Mouse (Mus musculus) layer of hippocampus, adult 8-10 months (tissue): ENCODE measurements around the gene Chrm5. TPM values are rescaled to one million over a fixed set of nuclear protein-coding genes. Genes with fewer than 3 reads are reported as not detected.

Experiments
- DNase-seq, 2 experiments: peaks; one replicate each; pipeline ENCODE4 v3.0.0; 2022; ENCODE audit warnings: low spot score in 2 of 2
- total RNA-seq, 4 experiments: library from RNA; stranded (reverse); gene quantifications; 2 replicates each; pipeline ENCODE4 v1.2.4; 2022

Gene Chrm5
- total RNA-seq: 1 to 10 TPM; 5.4 to 9.7 (median 7.4) TPM

- no peak for DNase-seq
Observed at GRCm38 (mm10) chr2:112480669-112481068, at the start of gene Chrm5. TSS of gene Chrm5 (minus strand) at chr2:112480769.

- DNase-seq: no peak
Observed at GRCm38 (mm10) chr2:112526933-112527332, 46.4 kb upstream of the Chrm5 start.

DNA sequence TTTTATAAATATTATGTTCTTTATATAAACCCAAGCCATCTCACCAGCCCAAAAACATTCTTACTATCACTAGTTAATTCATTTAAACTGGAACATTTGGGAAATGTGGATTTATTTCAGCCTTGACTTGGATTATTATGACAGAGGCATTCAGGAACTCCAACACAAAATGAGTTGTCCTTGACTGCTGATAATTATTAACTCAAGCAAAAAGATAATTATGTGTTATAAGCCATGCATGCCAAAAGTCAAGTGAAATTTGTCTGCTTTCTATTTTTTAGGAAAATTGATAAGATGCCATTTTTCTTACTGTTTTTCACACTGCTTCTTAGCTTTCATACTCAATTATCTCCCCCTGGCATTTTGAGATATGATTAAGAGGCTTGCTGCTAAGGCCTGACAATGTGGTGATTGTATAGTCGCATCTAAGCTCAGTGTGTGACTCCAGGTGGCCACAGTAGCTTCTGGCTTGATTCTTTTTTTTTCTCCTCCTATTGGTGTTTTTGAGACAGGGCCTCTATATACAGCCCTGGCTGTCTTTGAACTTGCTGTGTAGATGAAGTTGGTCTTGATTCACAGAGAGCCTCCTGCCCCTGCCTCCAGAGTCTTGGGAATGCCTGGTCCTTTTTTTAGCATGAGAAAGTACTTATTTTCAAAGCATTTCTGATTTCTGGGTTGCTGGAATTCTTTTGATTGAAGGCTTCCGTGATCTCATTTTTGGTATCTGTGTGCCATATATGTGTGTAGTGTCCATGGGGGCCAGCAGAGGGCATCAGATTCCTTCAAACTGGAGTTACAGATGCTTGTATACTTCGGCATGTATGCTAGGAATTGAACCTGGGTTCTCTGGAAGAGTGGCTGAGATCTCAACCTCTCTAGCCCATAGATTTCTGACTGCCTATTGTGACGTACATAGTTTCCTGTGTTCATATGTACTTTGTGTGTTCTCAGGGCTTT lies 40.2 kb upstream of the Chrm5 start:
- no peak for DNase-seq

GRCm38 (mm10) chr2:112518541-112518940 lies 38.0 kb upstream of the Chrm5 start:
- DNase-seq: no peak

GRCm38 (mm10) chr2:112517218-112517617 lies 36.6 kb upstream of the Chrm5 start:
- DNase-seq: no peak

GRCm38 (mm10) chr2:112516728-112517127 lies 36.2 kb upstream of the Chrm5 start:
- no peak for DNase-seq

DNA sequence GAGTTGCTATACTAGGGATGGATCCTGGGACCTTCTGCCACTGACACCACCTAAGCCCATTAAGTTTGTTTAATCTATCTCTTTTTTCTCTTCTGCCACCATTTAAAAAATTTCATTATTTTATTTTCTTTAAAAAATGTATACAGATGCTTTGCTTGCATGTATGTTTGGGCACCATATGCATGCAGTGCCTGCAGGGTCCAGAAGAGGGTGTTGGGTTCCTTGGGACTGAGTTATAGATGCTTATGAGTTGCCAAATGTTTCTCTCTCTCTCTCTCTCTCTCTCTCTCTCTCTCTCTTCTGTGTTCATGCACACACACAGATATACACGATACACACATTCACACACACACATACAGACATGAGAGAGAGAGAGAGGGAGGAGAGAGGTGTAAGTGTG lies 32.5 kb upstream of the Chrm5 start:
- no peak for DNase-seq

- DNase-seq: no peak
Observed at GRCm38 (mm10) chr2:112510140-112510539, 29.6 kb upstream of the Chrm5 start.

- DNase-seq: no peak
Observed at GRCm38 (mm10) chr2:112507444-112507843, 26.9 kb upstream of the Chrm5 start.

GRCm38 (mm10) chr2:112506841-112507435 lies 26.4 kb upstream of the Chrm5 start:
- no peak for DNase-seq

DNA sequence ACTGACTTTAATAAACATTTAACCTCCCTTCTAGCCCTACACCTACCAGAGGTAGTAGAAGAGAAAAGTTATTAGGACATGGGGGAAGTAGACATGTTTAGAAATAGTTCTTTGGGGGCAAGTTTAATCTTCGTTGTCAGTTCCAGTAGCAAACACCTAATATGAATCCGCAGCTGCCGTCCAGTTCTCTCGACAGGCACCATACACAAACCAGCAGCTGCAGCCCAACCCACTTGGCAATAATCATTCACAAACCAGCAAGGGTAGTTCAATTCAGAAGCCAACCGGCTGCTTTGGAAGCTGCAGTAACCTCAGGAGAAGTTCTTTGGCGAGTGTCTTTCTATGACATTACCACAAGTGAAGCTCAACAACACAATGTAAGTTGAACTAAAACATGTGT lies 23.4 kb upstream of the Chrm5 start:
- DNase-seq: no peak

DNA sequence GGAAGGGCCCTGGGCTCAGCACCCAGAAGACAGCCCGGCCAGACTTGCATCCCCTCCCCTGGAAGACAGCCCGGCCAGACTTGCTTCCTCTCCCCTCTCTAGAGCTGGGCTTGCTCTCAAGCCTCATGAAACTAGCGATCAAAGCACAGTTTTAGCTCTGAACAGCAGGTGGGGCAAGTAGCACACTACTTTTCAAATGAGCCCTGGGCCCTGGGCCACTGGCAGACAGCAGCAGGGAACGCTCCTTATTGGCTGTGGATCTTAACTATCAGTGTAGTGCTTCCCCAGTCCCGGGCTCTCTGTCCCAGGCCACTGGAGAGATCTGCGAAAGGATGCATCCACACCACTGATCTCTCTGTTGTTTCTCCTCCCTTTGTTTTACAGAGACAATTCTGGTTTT lies 20.6 kb upstream of the Chrm5 start:
- peak; percentile 72 to 77 for DNase-seq

- no peak for DNase-seq
Observed at GRCm38 (mm10) chr2:112497851-112498250, 17.3 kb upstream of the Chrm5 start.

DNA sequence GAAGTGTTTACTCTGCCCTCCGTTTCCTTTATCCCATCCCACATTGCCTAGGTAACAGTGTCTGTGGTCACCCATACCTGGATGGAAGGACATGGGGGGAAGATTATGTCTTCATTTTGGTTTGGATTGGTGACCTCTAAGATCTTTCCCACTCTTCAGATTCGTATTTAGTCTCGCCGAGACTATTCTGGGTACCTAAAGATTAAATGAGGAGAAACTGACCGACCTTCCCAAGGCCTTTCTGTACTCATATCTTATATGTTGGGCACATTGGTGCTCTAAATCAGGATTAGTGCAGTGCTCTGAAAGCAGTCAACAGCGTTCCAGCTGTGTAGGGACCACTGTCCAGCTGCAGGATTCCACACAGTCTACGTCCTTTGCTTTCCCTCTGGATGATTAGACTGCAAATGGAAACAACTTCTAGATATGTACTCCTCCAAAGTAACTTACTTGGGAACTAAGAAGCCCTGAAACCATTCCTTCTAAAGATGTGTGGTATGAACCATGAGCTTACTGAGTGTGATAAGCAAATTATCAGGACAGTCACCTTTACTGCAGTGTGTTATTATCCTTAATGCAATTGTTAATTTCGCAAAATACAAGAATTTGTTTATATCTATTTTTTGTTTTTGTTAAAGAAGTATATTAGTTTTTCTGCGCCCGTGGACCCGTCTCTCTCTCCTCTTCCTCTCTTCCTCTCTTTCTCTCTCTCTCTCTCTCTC lies 13.1 kb upstream of the Chrm5 start:
- no peak for DNase-seq

GRCm38 (mm10) chr2:112492856-112493538 lies 12.4 kb upstream of the Chrm5 start, which contains the start of gene Aven:
TSS of gene Aven (plus strand) at chr2:112492964.
- DNase-seq: peak; percentile 53 to 76

- DNase-seq: no peak
Observed at GRCm38 (mm10) chr2:112492431-112492855, 11.9 kb upstream of the Chrm5 start.

GRCm38 (mm10) chr2:112491629-112492028 lies 11.1 kb upstream of the Chrm5 start:
- no peak for DNase-seq

- DNase-seq: no peak
Observed at GRCm38 (mm10) chr2:112490483-112491196, 10.1 kb upstream of the Chrm5 start.

DNA sequence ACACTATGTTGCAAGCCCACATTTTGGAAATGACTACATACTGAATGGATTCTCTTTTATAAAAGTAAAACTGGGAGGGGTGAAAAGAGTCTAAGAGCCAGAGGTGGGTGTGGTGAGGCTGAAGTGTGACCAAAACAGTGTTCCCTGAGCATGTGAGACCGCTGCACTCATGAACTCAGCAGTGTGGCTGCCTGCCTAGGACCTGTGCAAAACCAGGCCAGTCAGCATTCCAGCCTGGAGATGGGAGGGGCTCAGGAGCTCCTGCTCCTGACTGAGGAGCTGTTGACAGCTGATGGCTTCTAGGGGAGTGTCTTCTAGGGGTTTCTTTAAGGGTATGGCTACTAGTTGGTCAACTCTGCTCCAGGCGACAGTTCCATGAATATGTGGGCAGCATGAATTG lies 4.3 kb upstream of the Chrm5 start:
- no peak for DNase-seq

- DNase-seq: no peak
Observed at GRCm38 (mm10) chr2:112483334-112483651, 2.7 kb upstream of the Chrm5 start.
